Mouse (Mus musculus): ENCODE results near the gene Sarnp. TPM values are rescaled to one million over a fixed set of nuclear protein-coding genes. Genes with fewer than 3 reads are reported as not detected.
A peak's percentile ranks its signal among the peaks of the same experiment; 100 is the strongest.
"Not testable (repeated sequence)": the region's sequence is repeated elsewhere in the genome, so short reads cannot be mapped to it uniquely, and the experiment has no call there.

The Sarnp gene
- polyA plus RNA-seq, 1 experiment from 2014 or later: 203 TPM

GRCm38 (mm10) chr10:128823087-128823486 is 6.0 kb downstream of the Sarnp start:
- WGBS: 80% methylated on average over 4 of the region's 4 CpGs
- H3K27ac ChIP-seq; ATAC-seq; H3K9ac ChIP-seq (replicated peaks); H3K9me3 ChIP-seq; H3K27me3 ChIP-seq: not testable (repeated sequence)
- Histone ChIP-seq H3K4me2 (replicated peaks) (peak overlapping the region; percentile 81), H3K36me3 (peaks cover 30% of the 10 kb centered on the region), H3K4me1 (replicated peaks) (peaks cover 24% of the 10 kb centered on the region), H3K4me3 (replicated peaks) (peak overlapping the region; percentile 94)

GRCm38 (mm10) chr10:128823821-128824220 is 6.7 kb downstream of the Sarnp start:
- H3K4me2 ChIP-seq (replicated peaks): no peak overlapping the region
- WGBS: 97% methylated on average over 9 of the region's 9 CpGs
- no peak overlapping the region for H3K27ac ChIP-seq
- no peaks in the 10 kb centered on the region for H3K27me3 ChIP-seq
- H3K9me3 ChIP-seq: no peaks in the 10 kb centered on the region
- no peak overlapping the region for H3K9ac ChIP-seq (replicated peaks)
- ATAC-seq: no peak
- H3K4me3 ChIP-seq (replicated peaks): no peak overlapping the region
- H3K4me1 ChIP-seq (replicated peaks): peaks cover 24% of the 10 kb centered on the region
- peaks cover 27% of the 10 kb centered on the region for H3K36me3 ChIP-seq

GRCm38 (mm10) chr10:128837400-128837799 is 20.3 kb downstream of the Sarnp start:
- no peak overlapping the region for H3K4me2 ChIP-seq (replicated peaks)
- no peak overlapping the region for H3K27ac ChIP-seq
- no peaks in the 10 kb centered on the region for H3K27me3 ChIP-seq
- no peak for ATAC-seq
- no peak overlapping the region for H3K9ac ChIP-seq (replicated peaks)
- peaks cover 74% of the 10 kb centered on the region for H3K36me3 ChIP-seq
- H3K4me1 ChIP-seq (replicated peaks): no peaks in the 10 kb centered on the region
- H3K4me3 ChIP-seq (replicated peaks): no peak overlapping the region
- no peaks in the 10 kb centered on the region for H3K9me3 ChIP-seq

- Histone ChIP-seq H3K4me2 (replicated peaks) (no peak overlapping the region), H3K9me3 (no peaks in the 10 kb centered on the region), H3K36me3 (peaks cover 71% of the 10 kb centered on the region), H3K4me1 (replicated peaks) (no peaks in the 10 kb centered on the region), H3K9ac (replicated peaks) (no peak overlapping the region), H3K27me3 (no peaks in the 10 kb centered on the region), H3K4me3 (replicated peaks) (no peak overlapping the region), H3K27ac (no peak overlapping the region)
- ATAC-seq: no peak
Measured at GRCm38 (mm10) chr10:128839434-128839833, 22.3 kb downstream of the Sarnp start.

- no peaks in the 10 kb centered on the region for H3K9me3 ChIP-seq
- H3K4me3 ChIP-seq (replicated peaks): no peak overlapping the region
- H3K27ac ChIP-seq: no peak overlapping the region
- no peak overlapping the region for H3K9ac ChIP-seq (replicated peaks)
- H3K36me3 ChIP-seq: peaks cover 62% of the 10 kb centered on the region
- H3K4me2 ChIP-seq (replicated peaks): no peak overlapping the region
- H3K4me1 ChIP-seq (replicated peaks): 0 out of 2 replicates have a peak, but pooled peaks cover under 1% of the 10 kb centered on the region
- H3K27me3 ChIP-seq: no peaks in the 10 kb centered on the region
- ATAC-seq: no peak
Measured at GRCm38 (mm10) chr10:128840612-128841011, 23.5 kb downstream of the Sarnp start.

GRCm38 (mm10) chr10:128843260-128843659 is 26.1 kb downstream of the Sarnp start:
- Histone ChIP-seq H3K4me2 (replicated peaks) (no peak overlapping the region), H3K36me3 (peaks cover 50% of the 10 kb centered on the region), H3K4me3 (replicated peaks) (no peak overlapping the region), H3K9me3 (no peaks in the 10 kb centered on the region), H3K27me3 (no peaks in the 10 kb centered on the region), H3K4me1 (replicated peaks) (0 out of 2 replicates have a peak, but pooled peaks cover 4% of the 10 kb centered on the region), H3K27ac (no peak overlapping the region), H3K9ac (replicated peaks) (no peak overlapping the region)
- WGBS: 97% methylated on average over 5 of the region's 5 CpGs
- ATAC-seq: no peak

- H3K4me2 ChIP-seq (replicated peaks): no peak overlapping the region
- 0 out of 2 replicates have a peak, but pooled peaks cover 4% of the 10 kb centered on the region for H3K4me1 ChIP-seq (replicated peaks)
- 67% methylated on average over 2 of the region's 2 CpGs for WGBS
- H3K36me3 ChIP-seq: peaks cover 54% of the 10 kb centered on the region
- H3K27ac ChIP-seq: no peak overlapping the region
- ATAC-seq: no peak
- no peak overlapping the region for H3K9ac ChIP-seq (replicated peaks)
- H3K4me3 ChIP-seq (replicated peaks): no peak overlapping the region
- no peaks in the 10 kb centered on the region for H3K27me3 ChIP-seq
- H3K9me3 ChIP-seq: no peaks in the 10 kb centered on the region
Measured at GRCm38 (mm10) chr10:128845516-128845915, 28.4 kb downstream of the Sarnp start.

GRCm38 (mm10) chr10:128846664-128847063 is 29.5 kb downstream of the Sarnp start:
- H3K36me3 ChIP-seq: peaks cover 47% of the 10 kb centered on the region

GRCm38 (mm10) chr10:128848426-128848825 is 31.3 kb downstream of the Sarnp start:
- ATAC-seq: no peak
- no peak overlapping the region for H3K9ac ChIP-seq (replicated peaks)
- H3K27me3 ChIP-seq: no peaks in the 10 kb centered on the region
- H3K27ac ChIP-seq: no peak overlapping the region
- H3K9me3 ChIP-seq: no peaks in the 10 kb centered on the region
- 79% methylated on average over 2 of the region's 2 CpGs for WGBS
- no peak overlapping the region for H3K4me2 ChIP-seq (replicated peaks)
- H3K4me3 ChIP-seq (replicated peaks): no peak overlapping the region
- peaks cover 40% of the 10 kb centered on the region for H3K36me3 ChIP-seq
- 0 out of 2 replicates have a peak, but pooled peaks cover 4% of the 10 kb centered on the region for H3K4me1 ChIP-seq (replicated peaks)

More at GRCm38 (mm10) chr10:128846664-128847063, 29.5 kb downstream of the Sarnp start:
- Histone ChIP-seq H3K27ac (no peak overlapping the region), H3K4me3 (replicated peaks) (no peak overlapping the region), H3K4me1 (replicated peaks) (0 out of 2 replicates have a peak, but pooled peaks cover 4% of the 10 kb centered on the region), H3K9me3 (no peaks in the 10 kb centered on the region), H3K27me3 (no peaks in the 10 kb centered on the region), H3K9ac (replicated peaks) (no peak overlapping the region), H3K4me2 (replicated peaks) (no peak overlapping the region)
- 98% methylated on average over 4 of the region's 4 CpGs for WGBS
- ATAC-seq: no peak

- H3K9ac ChIP-seq (replicated peaks): no peak overlapping the region
- H3K27me3 ChIP-seq: no peaks in the 10 kb centered on the region
- H3K4me3 ChIP-seq (replicated peaks): no peak overlapping the region
- 80% methylated on average over 3 of the region's 3 CpGs for WGBS
- no peaks in the 10 kb centered on the region for H3K9me3 ChIP-seq
- H3K4me1 ChIP-seq (replicated peaks): 0 out of 2 replicates have a peak, but pooled peaks cover 4% of the 10 kb centered on the region
- no peak overlapping the region for H3K27ac ChIP-seq
- no peak for ATAC-seq
- peaks cover 45% of the 10 kb centered on the region for H3K36me3 ChIP-seq
- H3K4me2 ChIP-seq (replicated peaks): no peak overlapping the region
Measured at GRCm38 (mm10) chr10:128850339-128850738, 33.2 kb downstream of the Sarnp start.

- Histone ChIP-seq H3K4me2 (replicated peaks) (no peak overlapping the region), H3K9me3 (no peaks in the 10 kb centered on the region), H3K4me1 (replicated peaks) (no peaks in the 10 kb centered on the region), H3K9ac (replicated peaks) (no peak overlapping the region), H3K4me3 (replicated peaks) (no peak overlapping the region), H3K27ac (no peak overlapping the region), H3K27me3 (no peaks in the 10 kb centered on the region), H3K36me3 (peaks cover 42% of the 10 kb centered on the region)
- no peak for ATAC-seq
Measured at GRCm38 (mm10) chr10:128861176-128861575, 44.0 kb downstream of the Sarnp start.

- no peaks in the 10 kb centered on the region for H3K9me3 ChIP-seq
- no peak overlapping the region for H3K4me2 ChIP-seq (replicated peaks)
- H3K9ac ChIP-seq (replicated peaks): no peak overlapping the region
- no peak for ATAC-seq
- peaks cover 34% of the 10 kb centered on the region for H3K36me3 ChIP-seq
- H3K4me1 ChIP-seq (replicated peaks): no peaks in the 10 kb centered on the region
- 88% methylated on average over 3 of the region's 3 CpGs for WGBS
- no peak overlapping the region for H3K27ac ChIP-seq
- H3K27me3 ChIP-seq: no peaks in the 10 kb centered on the region
- no peak overlapping the region for H3K4me3 ChIP-seq (replicated peaks)
Measured at GRCm38 (mm10) chr10:128866042-128866441, 48.9 kb downstream of the Sarnp start.

- WGBS: 87% methylated on average over 1 of the region's 1 CpGs
- H3K27ac ChIP-seq: no peak overlapping the region
Measured at GRCm38 (mm10) chr10:128866518-128866917, 49.4 kb downstream of the Sarnp start.

More at GRCm38 (mm10) chr10:128866518-128866917, 49.4 kb downstream of the Sarnp start:
- no peak overlapping the region for H3K9ac ChIP-seq (replicated peaks)
- no peaks in the 10 kb centered on the region for H3K27me3 ChIP-seq
- no peaks in the 10 kb centered on the region for H3K4me1 ChIP-seq (replicated peaks)
- H3K9me3 ChIP-seq: no peaks in the 10 kb centered on the region
- H3K4me2 ChIP-seq (replicated peaks): no peak overlapping the region
- peaks cover 36% of the 10 kb centered on the region for H3K36me3 ChIP-seq
- no peak for ATAC-seq
- H3K4me3 ChIP-seq (replicated peaks): no peak overlapping the region
